Mouse (Mus musculus): ENCODE data around the gene Wnk2. TPM values are rescaled to one million over a fixed set of nuclear protein-coding genes. Genes with fewer than 3 reads are reported as not detected.

Gene Wnk2
- polyA plus RNA-seq, 1 experiment from 2014 or later, result 19.0 TPM

DNA sequence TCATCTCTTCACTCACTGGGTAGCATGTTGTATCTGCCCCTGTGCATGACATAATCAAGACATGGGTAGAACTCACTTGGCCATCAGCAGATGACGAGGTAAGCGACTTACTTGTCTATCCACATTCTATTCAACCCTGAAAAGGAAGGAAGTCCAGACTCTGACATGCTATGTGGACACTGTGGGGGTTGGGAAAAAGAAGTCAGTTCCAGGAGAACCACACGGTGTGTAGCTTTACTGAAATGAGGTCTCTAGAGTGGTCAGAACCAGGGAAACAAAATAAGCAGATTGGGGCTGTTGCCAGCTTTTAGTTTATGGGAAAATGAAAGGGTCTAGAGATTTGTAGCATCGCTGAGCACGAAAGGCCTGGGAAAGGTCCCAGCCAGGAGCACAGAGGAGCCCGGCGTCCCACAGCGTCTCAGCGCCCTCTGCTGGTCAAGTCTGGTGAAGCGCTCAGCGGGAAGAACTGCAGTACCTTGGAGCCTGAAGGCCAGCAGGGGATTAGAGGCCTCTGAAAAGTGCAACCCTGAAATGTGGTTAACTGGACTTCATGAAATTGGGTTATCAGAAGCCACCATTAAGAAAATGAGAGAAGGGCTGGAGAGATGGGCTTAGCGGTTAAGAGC lies 25.3 kb upstream of the Wnk2 start:
- Histone ChIP-seq H3K36me3 (no peaks in the 10 kb centered on the region), H3K27me3 (replicated peaks) (0 out of 2 replicates have a peak, but pooled peaks cover 3% of the 10 kb centered on the region), H3K4me2 (no peak overlapping the region), H3K4me1 (0 out of 2 replicates have a peak, but pooled peaks cover 7% of the 10 kb centered on the region), H3K4me3 (replicated peaks) (no peak overlapping the region), H3K27ac (replicated peaks) (no peak overlapping the region), H3K9me3 (replicated peaks) (no peaks in the 10 kb centered on the region), H3K9ac (replicated peaks) (no peak overlapping the region)
- WGBS, result 6% methylated on average over 12 of the region's 12 CpGs
- ATAC-seq (ENCODE audit: low FRiP score), result peak; percentile 74

DNA sequence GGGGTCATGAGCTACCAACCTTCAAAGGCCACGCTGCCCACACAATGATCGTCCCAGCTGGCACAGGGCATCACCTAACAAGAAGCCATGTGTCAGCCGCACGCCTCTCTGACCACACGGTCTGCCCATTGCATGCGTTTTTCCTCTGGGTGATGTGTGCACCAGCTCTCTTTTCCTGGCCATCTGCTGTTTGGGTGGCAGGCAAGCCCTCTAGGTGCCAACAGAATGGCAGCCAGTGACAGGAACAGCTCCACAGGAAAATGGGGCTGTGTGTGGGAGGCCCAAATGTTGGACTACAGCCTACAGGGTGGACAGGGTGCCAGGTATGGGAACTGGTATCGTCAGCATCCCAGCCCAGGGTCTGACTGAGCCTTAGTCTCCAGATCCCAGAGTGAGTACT lies 24.5 kb upstream of the Wnk2 start:
- Histone ChIP-seq H3K4me3 (replicated peaks) (no peak overlapping the region), H3K9me3 (replicated peaks) (no peaks in the 10 kb centered on the region), H3K9ac (replicated peaks) (no peak overlapping the region), H3K4me1 (0 out of 2 replicates have a peak, but pooled peaks cover 7% of the 10 kb centered on the region), H3K27me3 (replicated peaks) (0 out of 2 replicates have a peak, but pooled peaks cover 3% of the 10 kb centered on the region), H3K36me3 (no peaks in the 10 kb centered on the region), H3K4me2 (no peak overlapping the region), H3K27ac (replicated peaks) (no peak overlapping the region)
- ATAC-seq (ENCODE audit: low FRiP score), result 0 out of 2 replicates have a peak, but pooled peaks have one; percentile 22
- WGBS, result 83% methylated on average over 7 of the region's 7 CpGs

DNA sequence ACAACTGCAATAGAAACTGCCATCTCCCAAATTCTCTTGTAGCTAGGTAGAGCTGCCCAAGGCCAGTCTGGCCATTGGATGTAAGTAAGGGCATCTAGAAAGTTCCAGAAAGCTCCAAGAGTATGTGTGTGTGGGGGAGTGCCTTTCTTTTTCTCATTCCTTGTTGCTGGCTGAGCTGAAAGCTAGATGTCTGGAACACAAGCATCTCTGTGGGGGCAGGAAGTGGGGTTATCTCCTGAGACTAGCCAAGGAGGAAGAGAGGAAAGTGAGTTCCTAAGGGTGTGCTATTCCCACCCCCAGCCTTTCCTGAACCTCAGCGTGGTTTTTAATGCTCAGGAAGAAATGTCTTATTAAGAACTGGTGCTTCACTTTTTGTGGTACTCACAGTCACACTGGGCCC lies 23.9 kb upstream of the Wnk2 start:
- H3K4me3 ChIP-seq (replicated peaks), result no peak overlapping the region
- WGBS, result 78% methylated on average over 1 of the region's 1 CpGs
- H3K4me1 ChIP-seq, result 0 out of 2 replicates have a peak, but pooled peaks cover 7% of the 10 kb centered on the region
- H3K4me2 ChIP-seq, result no peak overlapping the region
- H3K27ac ChIP-seq (replicated peaks), result no peak overlapping the region
- no peaks in the 10 kb centered on the region for H3K36me3 ChIP-seq
- no peaks in the 10 kb centered on the region for H3K9me3 ChIP-seq (replicated peaks)
- no peak for ATAC-seq (ENCODE audit: low FRiP score)
- no peak overlapping the region for H3K9ac ChIP-seq (replicated peaks)
- H3K27me3 ChIP-seq (replicated peaks), result 0 out of 2 replicates have a peak, but pooled peaks cover 3% of the 10 kb centered on the region

DNA sequence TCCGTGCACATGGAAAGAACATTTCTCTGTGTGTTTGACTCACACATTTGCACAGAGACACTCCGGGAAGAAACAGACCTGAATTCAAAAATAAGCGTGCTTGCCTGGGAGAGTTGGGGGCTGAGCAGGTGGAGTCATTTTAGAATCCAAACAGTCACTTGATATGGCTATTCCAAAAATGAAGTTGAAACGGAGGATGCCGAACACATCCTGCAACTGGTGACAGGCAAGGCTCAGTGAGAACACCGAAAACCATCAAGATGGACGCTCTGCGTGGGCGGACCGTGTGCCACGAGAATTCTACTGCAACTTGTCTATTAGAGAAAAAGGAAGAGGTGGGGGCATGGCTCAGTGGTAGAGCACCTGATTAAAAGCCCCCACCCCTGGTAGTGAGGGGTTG lies 22.8 kb upstream of the Wnk2 start:
- H3K4me2 ChIP-seq, result no peak overlapping the region
- H3K27ac ChIP-seq (replicated peaks), result no peak overlapping the region
- H3K9me3 ChIP-seq (replicated peaks), result no peaks in the 10 kb centered on the region
- no peak overlapping the region for H3K9ac ChIP-seq (replicated peaks)
- WGBS, result 94% methylated on average over 11 of the region's 11 CpGs
- no peak for ATAC-seq (ENCODE audit: low FRiP score)
- H3K4me3 ChIP-seq (replicated peaks), result no peak overlapping the region
- H3K27me3 ChIP-seq (replicated peaks), result 0 out of 2 replicates have a peak, but pooled peaks cover 3% of the 10 kb centered on the region
- no peaks in the 10 kb centered on the region for H3K36me3 ChIP-seq
- 0 out of 2 replicates have a peak, but pooled peaks cover 7% of the 10 kb centered on the region for H3K4me1 ChIP-seq

DNA sequence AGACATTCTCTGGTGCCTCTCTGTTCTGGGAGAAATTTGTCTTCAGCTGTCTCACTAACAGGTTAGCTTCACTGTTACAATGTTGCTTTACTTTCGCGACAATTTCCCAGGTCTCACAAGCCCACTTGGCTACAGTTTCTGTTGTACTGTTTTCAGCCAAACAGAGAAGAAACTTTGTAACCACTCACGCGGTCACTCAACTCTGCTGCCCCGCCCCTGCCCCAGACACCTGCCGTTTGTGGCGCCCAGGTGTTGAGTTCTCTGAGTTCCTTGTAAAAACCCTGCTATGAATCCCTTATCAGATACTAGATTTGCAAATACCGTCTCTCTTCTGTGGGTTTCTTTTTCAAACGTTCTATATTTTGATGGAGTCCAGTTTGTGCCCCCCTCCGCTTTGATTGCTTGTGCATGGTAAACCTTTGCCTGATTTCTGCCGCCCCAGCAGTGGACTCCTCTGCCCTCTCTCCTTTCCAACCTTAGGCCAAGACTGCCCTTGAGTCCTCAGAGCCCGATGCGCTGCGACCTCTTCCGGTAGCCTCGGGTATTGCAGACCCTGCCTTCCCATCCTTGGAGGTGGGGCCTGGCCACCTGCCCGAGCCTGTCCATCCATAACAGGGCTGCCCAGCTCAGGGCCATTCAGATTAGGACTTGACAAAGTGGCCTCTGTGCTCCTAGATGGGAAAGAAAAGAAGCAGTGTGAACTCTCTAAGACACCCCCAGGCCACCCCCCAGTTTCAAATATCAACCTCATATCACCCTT lies 21.8 kb upstream of the Wnk2 start:
- peak; percentile 29 for ATAC-seq (ENCODE audit: low FRiP score)
- Histone ChIP-seq H3K36me3 (no peaks in the 10 kb centered on the region), H3K9ac (replicated peaks) (no peak overlapping the region), H3K4me2 (no peak overlapping the region), H3K4me3 (replicated peaks) (no peak overlapping the region), H3K4me1 (0 out of 2 replicates have a peak, but pooled peaks cover 7% of the 10 kb centered on the region), H3K27me3 (replicated peaks) (0 out of 2 replicates have a peak, but pooled peaks cover 3% of the 10 kb centered on the region), H3K9me3 (replicated peaks) (no peaks in the 10 kb centered on the region), H3K27ac (replicated peaks) (no peak overlapping the region)
- 24% methylated on average over 17 of the region's 17 CpGs for WGBS

DNA sequence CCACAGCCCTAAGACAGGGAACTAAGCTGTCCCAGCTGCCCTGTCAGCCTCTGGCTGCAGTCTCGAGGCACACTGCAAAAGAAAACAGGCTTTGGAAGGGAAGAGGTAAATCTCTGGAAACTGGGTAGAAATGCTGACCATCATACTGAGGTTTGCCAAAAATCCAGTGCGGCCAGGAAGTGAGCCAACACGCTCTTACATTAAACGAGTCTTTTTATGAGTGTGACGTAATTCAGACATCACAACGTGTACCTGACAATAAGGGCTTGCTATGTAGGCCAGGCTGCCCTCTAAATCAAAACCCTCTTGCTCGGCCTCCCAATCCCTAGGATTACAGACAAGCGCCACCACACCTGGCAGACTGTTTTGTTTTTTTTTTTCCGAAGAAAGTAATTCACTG lies 19.3 kb upstream of the Wnk2 start:
- H3K4me3 ChIP-seq (replicated peaks), result no peak overlapping the region
- 0 out of 2 replicates have a peak, but pooled peaks cover 4% of the 10 kb centered on the region for H3K4me1 ChIP-seq
- WGBS, result 69% methylated on average over 9 of the region's 9 CpGs
- H3K9me3 ChIP-seq (replicated peaks), result no peaks in the 10 kb centered on the region
- no peak overlapping the region for H3K4me2 ChIP-seq
- no peak overlapping the region for H3K27ac ChIP-seq (replicated peaks)
- ATAC-seq (ENCODE audit: low FRiP score), result no peak
- 0 out of 2 replicates have a peak, but pooled peaks cover 3% of the 10 kb centered on the region for H3K27me3 ChIP-seq (replicated peaks)
- H3K9ac ChIP-seq (replicated peaks), result no peak overlapping the region
- H3K36me3 ChIP-seq, result no peaks in the 10 kb centered on the region

DNA sequence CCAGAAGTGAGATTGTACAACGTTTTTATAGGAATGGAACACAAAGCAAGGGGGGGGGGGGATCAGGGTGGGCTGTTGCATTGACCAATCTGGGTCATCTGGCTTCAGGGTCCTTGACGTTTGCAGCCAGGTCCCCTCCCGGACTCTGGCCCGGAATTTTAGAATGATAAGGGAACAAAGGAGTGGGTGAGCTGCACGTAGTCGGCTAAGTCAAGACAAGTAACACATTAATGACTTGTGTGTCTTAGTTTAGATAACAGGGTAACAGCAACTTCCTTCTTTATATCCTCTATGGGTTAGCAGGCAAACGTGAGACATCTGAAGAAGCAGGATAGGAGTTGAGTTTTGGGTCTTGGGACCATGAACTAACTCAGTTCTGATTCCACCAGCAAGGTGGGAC lies 15.8 kb upstream of the Wnk2 start:
- H3K4me2 ChIP-seq, result no peak overlapping the region
- no peaks in the 10 kb centered on the region for H3K27me3 ChIP-seq (replicated peaks)
- no peaks in the 10 kb centered on the region for H3K9me3 ChIP-seq (replicated peaks)
- no peaks in the 10 kb centered on the region for H3K4me1 ChIP-seq
- no peaks in the 10 kb centered on the region for H3K36me3 ChIP-seq
- 83% methylated on average over 7 of the region's 7 CpGs for WGBS
- ATAC-seq (ENCODE audit: low FRiP score), result no peak
- no peak overlapping the region for H3K4me3 ChIP-seq (replicated peaks)
- H3K9ac ChIP-seq (replicated peaks), result no peak overlapping the region
- no peak overlapping the region for H3K27ac ChIP-seq (replicated peaks)

DNA sequence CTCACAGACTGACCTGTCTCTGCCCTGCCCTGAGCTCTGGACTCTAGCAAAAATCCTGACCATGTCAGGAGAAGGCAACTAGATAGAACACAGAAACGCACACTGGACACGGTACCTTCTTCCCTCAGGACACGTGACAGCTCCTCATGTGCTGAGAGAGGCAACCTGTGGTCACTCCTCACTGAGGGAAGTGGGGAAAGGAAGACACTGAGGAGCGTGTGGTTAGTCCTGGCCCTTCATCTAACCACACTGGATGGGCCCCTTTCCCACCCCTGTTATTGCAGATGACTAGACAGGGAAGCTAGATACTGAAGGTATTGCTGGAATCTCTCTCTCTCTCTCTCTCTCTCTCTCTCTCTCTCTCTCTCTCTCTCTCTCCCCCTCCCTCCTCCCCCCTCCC lies 14.9 kb upstream of the Wnk2 start:
- 66% methylated on average over 4 of the region's 4 CpGs for WGBS
- no peak for ATAC-seq (ENCODE audit: low FRiP score)
- Histone ChIP-seq H3K36me3 (no peaks in the 10 kb centered on the region), H3K27me3 (replicated peaks) (no peaks in the 10 kb centered on the region), H3K9ac (replicated peaks) (no peak overlapping the region), H3K4me2 (no peak overlapping the region), H3K9me3 (replicated peaks) (no peaks in the 10 kb centered on the region), H3K4me1 (no peaks in the 10 kb centered on the region), H3K4me3 (replicated peaks) (no peak overlapping the region), H3K27ac (replicated peaks) (no peak overlapping the region)

DNA sequence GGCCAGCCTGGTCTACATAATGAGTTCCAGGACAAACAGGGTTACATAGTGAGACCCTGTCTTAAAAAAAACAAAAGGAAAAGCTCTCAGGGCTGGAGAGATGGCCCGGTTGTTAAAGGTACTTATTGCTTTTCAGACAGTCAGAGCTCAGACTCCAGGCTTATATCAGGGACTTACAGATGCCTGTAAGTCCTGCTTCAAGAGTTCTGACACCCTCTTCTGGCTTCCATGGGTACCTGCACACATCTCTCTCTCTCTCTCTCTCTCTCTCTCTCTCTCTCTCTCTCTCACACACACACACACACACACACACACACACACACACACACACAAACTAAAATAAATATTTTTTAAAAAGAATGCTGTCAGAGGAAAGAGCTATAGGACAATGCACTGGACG lies 13.4 kb upstream of the Wnk2 start:
- H3K27me3 ChIP-seq (replicated peaks), result no peaks in the 10 kb centered on the region
- 74% methylated on average over 2 of the region's 2 CpGs for WGBS
- ATAC-seq (ENCODE audit: low FRiP score), result no peak
- no peak overlapping the region for H3K9ac ChIP-seq (replicated peaks)
- H3K27ac ChIP-seq (replicated peaks), result no peak overlapping the region
- H3K4me2 ChIP-seq, result no peak overlapping the region
- no peaks in the 10 kb centered on the region for H3K9me3 ChIP-seq (replicated peaks)
- no peak overlapping the region for H3K4me3 ChIP-seq (replicated peaks)
- no peaks in the 10 kb centered on the region for H3K4me1 ChIP-seq
- no peaks in the 10 kb centered on the region for H3K36me3 ChIP-seq

DNA sequence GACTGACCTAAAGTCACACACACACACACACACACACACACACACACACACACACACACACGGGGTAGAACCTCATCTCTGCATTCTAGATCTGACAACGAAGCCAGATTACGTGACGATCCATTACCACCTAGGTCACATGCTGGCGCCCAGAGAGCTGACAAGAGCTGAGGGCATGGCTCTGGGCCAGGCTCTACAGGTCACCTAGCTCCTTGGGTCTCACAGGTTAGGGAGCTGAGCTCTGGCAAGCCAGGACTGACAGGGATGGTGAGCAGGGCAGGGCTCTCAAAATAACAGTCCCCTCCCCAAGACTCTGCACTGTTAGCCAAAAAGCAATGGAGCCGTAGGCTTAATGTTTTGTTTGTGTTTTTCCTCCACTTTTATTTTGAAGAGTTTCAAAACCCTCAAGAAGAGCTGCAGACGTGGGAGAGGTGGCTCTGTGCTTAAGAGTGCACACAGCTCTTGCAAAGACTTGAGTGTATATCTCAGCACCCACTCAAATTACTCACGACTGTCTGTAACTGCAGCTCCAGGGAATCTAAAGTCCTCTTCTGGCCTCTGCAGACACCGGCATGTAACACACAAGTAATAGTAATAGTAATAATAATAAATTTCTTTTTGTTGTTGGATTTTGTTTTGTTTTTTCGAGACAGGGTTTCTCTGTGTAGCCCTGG lies 10.4 kb upstream of the Wnk2 start:
- WGBS, result 81% methylated on average over 10 of the region's 10 CpGs
- no peaks in the 10 kb centered on the region for H3K27me3 ChIP-seq (replicated peaks)
- H3K4me3 ChIP-seq (replicated peaks), result no peak overlapping the region
- no peak overlapping the region for H3K9ac ChIP-seq (replicated peaks)
- no peak overlapping the region for H3K27ac ChIP-seq (replicated peaks)
- no peaks in the 10 kb centered on the region for H3K9me3 ChIP-seq (replicated peaks)
- no peak for ATAC-seq (ENCODE audit: low FRiP score)
- no peak overlapping the region for H3K4me2 ChIP-seq
- no peaks in the 10 kb centered on the region for H3K36me3 ChIP-seq
- H3K4me1 ChIP-seq, result peaks cover 4% of the 10 kb centered on the region; the same call in 1 of the 2 replicates

DNA sequence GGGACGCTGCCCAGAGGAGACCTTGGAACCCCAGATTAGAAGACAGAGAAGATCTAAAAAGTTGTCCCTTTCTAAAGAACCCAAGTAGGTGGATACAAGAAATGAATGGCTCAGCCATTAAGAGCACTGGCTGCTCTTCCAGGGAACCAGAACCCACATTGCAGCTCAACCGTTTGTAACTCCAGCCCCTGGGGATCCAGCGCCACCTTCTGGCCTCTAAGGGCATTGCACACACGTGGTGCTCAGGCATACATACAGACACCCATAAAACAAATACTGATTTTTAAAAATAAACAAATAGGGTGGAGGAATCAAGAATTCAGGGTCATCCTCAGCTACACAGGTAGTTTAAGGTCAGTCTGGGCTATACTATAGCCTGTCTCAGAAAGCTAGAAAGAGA lies 8.8 kb upstream of the Wnk2 start:
- no peak for ATAC-seq (ENCODE audit: low FRiP score)

More for the DNA sequence above, 8.8 kb upstream of the Wnk2 start:
- 80% methylated on average over 4 of the region's 4 CpGs for WGBS
- H3K9me3 ChIP-seq (replicated peaks), result no peaks in the 10 kb centered on the region
- H3K9ac ChIP-seq (replicated peaks), result no peak overlapping the region
- H3K4me2 ChIP-seq, result no peak overlapping the region
- no peaks in the 10 kb centered on the region for H3K36me3 ChIP-seq
- no peaks in the 10 kb centered on the region for H3K27me3 ChIP-seq (replicated peaks)
- no peak overlapping the region for H3K4me3 ChIP-seq (replicated peaks)
- peaks cover 4% of the 10 kb centered on the region; the same call in 1 of the 2 replicates for H3K4me1 ChIP-seq
- H3K27ac ChIP-seq (replicated peaks), result no peak overlapping the region
